In the genomic region with DNA sequence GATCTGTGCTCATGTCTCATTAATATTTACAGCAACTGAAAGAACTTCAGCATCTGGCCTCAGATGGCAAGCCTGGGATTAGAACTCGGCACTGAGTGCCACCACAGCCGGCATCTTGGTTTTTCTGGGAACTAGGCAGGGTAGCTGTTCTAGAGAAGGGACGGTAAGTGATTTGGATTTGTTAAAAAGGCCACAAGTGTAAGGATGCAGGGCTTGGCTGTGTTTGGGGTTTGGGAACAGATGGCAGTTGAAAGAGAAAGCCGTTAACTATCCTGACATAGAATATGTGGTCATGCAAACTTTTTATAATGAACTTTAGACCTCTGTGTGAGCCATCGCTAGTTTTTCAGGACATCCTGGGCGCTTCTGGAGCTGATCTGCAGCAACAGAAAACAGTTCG, we compare ENCODE assay signal across 8 mouse cellular contexts. TPM values are rescaled to one million over a fixed set of nuclear protein-coding genes. Genes with fewer than 3 reads are reported as not detected.
DNase-seq lines count a peak whose midpoint lies in the region; ATAC-seq and TF ChIP-seq lines count a peak whose summit lies in the region.

No protein-coding gene starts in this region.

- H3K4me2 ChIP-seq in heart, embryonic 11.5 days = peak overlapping the region; percentile 17; the same call in 1 of the 2 replicates
- peak overlapping the region; percentile 85; the same call in 1 of the 2 replicates for H3K4me2 ChIP-seq in hindbrain, postnatal 0 days (ENCODE audit: low read depth, low read length)

- TF ChIP-seq CTCF in hindbrain, postnatal 0 days (IDR thresholded peaks at IDR 0.05; ENCODE audit: low read depth) = no peak
- TF ChIP-seq CTCF in olfactory bulb, adult 2 months (IDR thresholded peaks at IDR 0.05; ENCODE audit: insufficient read depth, low read depth, low read length) = no peak

- H3K27me3 ChIP-seq in heart, embryonic 11.5 days (ENCODE audit: control insufficient read depth, insufficient read depth, low read length) = no peaks in the 10 kb centered on the region
- H3K27me3 ChIP-seq in megakaryocyte, embryonic 14.5 days (replicated peaks) = peaks cover 7% of the 10 kb centered on the region
- H3K27me3 ChIP-seq in hindbrain, postnatal 0 days (ENCODE audit: insufficient read depth, low read length) = no peaks in the 10 kb centered on the region

- no peak overlapping the region for H3K9ac ChIP-seq in heart, embryonic 11.5 days (ENCODE audit: low read depth, low read length)
- H3K9ac ChIP-seq in hindbrain, postnatal 0 days (replicated peaks; ENCODE audit: low read length) = no peak overlapping the region

- DNase-seq in heart, postnatal 10 days = no peak
- DNase-seq in hindbrain, postnatal 0 days (ENCODE audit: low spot score) = no peak
- no peak for DNase-seq in ovary, postnatal 14 days (ENCODE audit: low spot score)

- H3K27ac ChIP-seq in heart, embryonic 11.5 days (ENCODE audit: low read depth, low read length) = peak overlapping the region; percentile 89; the same call in 1 of the 2 replicates
- peak overlapping the region; percentile 20; the same call in 1 of the 2 replicates for H3K27ac ChIP-seq in hindbrain, postnatal 0 days
- H3K27ac ChIP-seq in olfactory bulb, adult 2 months (ENCODE audit: insufficient read depth, low read depth, low read length) = 0 out of 2 replicates have a peak overlapping the region, but pooled peaks have one; percentile 9

- no peak overlapping the region for H3K4me3 ChIP-seq in heart, embryonic 11.5 days (ENCODE audit: low read depth, low read length)
- H3K4me3 ChIP-seq in megakaryocyte, embryonic 14.5 days (replicated peaks) = peak overlapping the region; percentile 97
- H3K4me3 ChIP-seq in hindbrain, postnatal 0 days (ENCODE audit: low read length) = peak overlapping the region; percentile 83; the same call in 1 of the 2 replicates
- no peak overlapping the region for H3K4me3 ChIP-seq in olfactory bulb, adult 2 months (ENCODE audit: insufficient read depth, low read depth, low read length)

- WGBS in heart, embryonic 11.5 days (ENCODE audit: insufficient replicate concordance) = 48% methylated on average over 7 of the region's 7 CpGs
- whole genome bisulfite sequencing in hindbrain, postnatal 0 days = 44% methylated on average over 7 of the region's 7 CpGs
- 36% methylated on average over 7 of the region's 7 CpGs for WGBS in olfactory bulb, adult 2 months

- H3K9me3 ChIP-seq in heart, embryonic 11.5 days (replicated peaks; ENCODE audit: control insufficient read depth, low read length) = no peaks in the 10 kb centered on the region
- H3K9me3 ChIP-seq in megakaryocyte, embryonic 14.5 days = no peaks in the 10 kb centered on the region
- no peaks in the 10 kb centered on the region for H3K9me3 ChIP-seq in hindbrain, postnatal 0 days (ENCODE audit: low read length)

- no peak for ATAC-seq in heart, embryonic 11.5 days (replicated peaks; ENCODE audit: insufficient number of reproducible peaks, low FRiP score, low TSS enrichment)
- ATAC-seq in megakaryocyte, adult 5-6 weeks (ENCODE audit: poor library complexity, severe bottlenecking) = no peak
- no peak for ATAC-seq in hindbrain, postnatal 0 days
- no peak for ATAC-seq in monocyte, adult 5-6 weeks (replicated peaks; ENCODE audit: insufficient number of reproducible peaks, low FRiP score, low TSS enrichment, poor library complexity, severe bottlenecking)

- intact Hi-C loops in heart, postnatal 10 days (cut with DNase I) = loop anchor here (1.0 to 5.0 kb wide), 4 partner anchors 34 to 174 kb away; no protein-coding TSS in a partner anchor

- no peak for TF ChIP-seq POLR2A in olfactory bulb, adult 2 months (IDR thresholded peaks at IDR 0.05; ENCODE audit: insufficient read depth, low read depth, low read length)

- H3K4me1 ChIP-seq in heart, embryonic 11.5 days (ENCODE audit: control insufficient read depth, insufficient read depth, low read length) = peaks cover 50% of the 10 kb centered on the region
- peaks cover 76% of the 10 kb centered on the region for H3K4me1 ChIP-seq in megakaryocyte, embryonic 14.5 days
- H3K4me1 ChIP-seq in hindbrain, postnatal 0 days (ENCODE audit: insufficient read depth, low read length) = peaks cover 19% of the 10 kb centered on the region
- H3K4me1 ChIP-seq in olfactory bulb, adult 2 months (ENCODE audit: control insufficient read depth, insufficient read depth, low read length) = peaks cover 21% of the 10 kb centered on the region

- H3K36me3 ChIP-seq in heart, embryonic 11.5 days (ENCODE audit: control insufficient read depth, insufficient read depth, low read length) = no peaks in the 10 kb centered on the region
- H3K36me3 ChIP-seq in megakaryocyte, embryonic 14.5 days (replicated peaks; ENCODE audit: low read length) = peaks cover 22% of the 10 kb centered on the region
- H3K36me3 ChIP-seq in hindbrain, postnatal 0 days (ENCODE audit: insufficient read depth, low read length) = no peaks in the 10 kb centered on the region

RNA-seq across cellular contexts. Expression of gene Trappc3, which starts 0.5 kb away (rescaled TPM):
- 11.0 and 28.0 TPM in 2 replicates for polyA plus RNA-seq in heart, embryonic 11.5 days (2014; fragmentation: Nextera tagmentation; extraction: Ambion mirVana)
- 10 to 100 TPM; 50.8 to 54.0 TPM for total RNA-seq in heart, postnatal 10 days (2021)
- 4.8 and 29.6 TPM in 2 replicates for polyA plus RNA-seq in megakaryocyte, embryonic 14.5 days (2012; ENCODE audit: insufficient read depth, low replicate concordance)
- total RNA-seq in megakaryocyte, adult 5-6 weeks (2015) = 30.1 and 40.9 TPM in 2 replicates
- 56.3 and 58.6 TPM in 2 replicates for total RNA-seq in megakaryocyte, adult 5-6 weeks (2017)
- 88.9 and 97.4 TPM in 2 replicates for total RNA-seq in hindbrain, postnatal 0 days (2014; rRNA removed)
- 187 and 188 TPM in 2 replicates for polyA plus RNA-seq in hindbrain, postnatal 0 days (2015; fragmentation: Nextera tagmentation; extraction: Ambion mirVana)
- 342 TPM in 1 of 2 replicates, not detected in the other for polyA plus RNA-seq in olfactory bulb, adult 2 months (2012; ENCODE audit: insufficient read depth, insufficient read length, low replicate concordance, missing spikeins)
- 46.3 to 53.6 TPM (median 51.4 TPM) in 3 replicates for total RNA-seq in monocyte, adult 5-6 weeks (2017)

RNA-seq across cellular contexts. Expression of gene Map7d1, which starts 5.5 kb away (rescaled TPM):
- 37.0 and 44.6 TPM in 2 replicates for polyA plus RNA-seq in heart, embryonic 11.5 days (2014; fragmentation: Nextera tagmentation; extraction: Ambion mirVana)
- 100 to 1,000 TPM; 214 to 239 TPM for total RNA-seq in heart, postnatal 10 days (2021)
- 90.9 and 105 TPM in 2 replicates for polyA plus RNA-seq in megakaryocyte, embryonic 14.5 days (2012; ENCODE audit: insufficient read depth, low replicate concordance)
- 43.9 and 45.9 TPM in 2 replicates for total RNA-seq in megakaryocyte, adult 5-6 weeks (2015)
- total RNA-seq in megakaryocyte, adult 5-6 weeks (2017) = 60.7 and 71.3 TPM in 2 replicates
- total RNA-seq in hindbrain, postnatal 0 days (2014; rRNA removed) = 106 and 109 TPM in 2 replicates
- polyA plus RNA-seq in hindbrain, postnatal 0 days (2015; fragmentation: Nextera tagmentation; extraction: Ambion mirVana) = 51.0 and 54.6 TPM in 2 replicates
- 379 TPM in 1 of 2 replicates, not detected in the other for polyA plus RNA-seq in olfactory bulb, adult 2 months (2012; ENCODE audit: insufficient read depth, insufficient read length, low replicate concordance, missing spikeins)
- total RNA-seq in monocyte, adult 5-6 weeks (2017) = 103 to 151 TPM (median 107 TPM) in 3 replicates

RNA-seq across cellular contexts. Expression of gene Col8a2, which starts 24.9 kb away (rescaled TPM):
- polyA plus RNA-seq in heart, embryonic 11.5 days (2014; fragmentation: Nextera tagmentation; extraction: Ambion mirVana) = 2.0 and 3.0 TPM in 2 replicates
- total RNA-seq in heart, postnatal 10 days (2021) = 1 to 10 TPM; 1.8 to 2.1 TPM
- polyA plus RNA-seq in megakaryocyte, embryonic 14.5 days (2012; ENCODE audit: insufficient read depth, low replicate concordance) = not detected in 2 replicates
- not detected in 2 replicates for total RNA-seq in megakaryocyte, adult 5-6 weeks (2015)
- total RNA-seq in megakaryocyte, adult 5-6 weeks (2017) = not detected in 2 replicates
- 11.6 and 17.7 TPM in 2 replicates for total RNA-seq in hindbrain, postnatal 0 days (2014; rRNA removed)
- polyA plus RNA-seq in hindbrain, postnatal 0 days (2015; fragmentation: Nextera tagmentation; extraction: Ambion mirVana) = 5.5 and 5.9 TPM in 2 replicates
- not detected in 2 replicates for polyA plus RNA-seq in olfactory bulb, adult 2 months (2012; ENCODE audit: insufficient read depth, insufficient read length, low replicate concordance, missing spikeins)
- 1.5 to 3.7 TPM (median 1.8 TPM) in 3 replicates for total RNA-seq in monocyte, adult 5-6 weeks (2017)

RNA-seq across cellular contexts. Expression of gene Thrap3, which starts 59.1 kb away (rescaled TPM):
- polyA plus RNA-seq in heart, embryonic 11.5 days (2014; fragmentation: Nextera tagmentation; extraction: Ambion mirVana) = 131 and 155 TPM in 2 replicates
- 100 to 1,000 TPM; 160 to 172 TPM for total RNA-seq in heart, postnatal 10 days (2021)
- 40.8 and 101 TPM in 2 replicates for polyA plus RNA-seq in megakaryocyte, embryonic 14.5 days (2012; ENCODE audit: insufficient read depth, low replicate concordance)
- 115 and 119 TPM in 2 replicates for total RNA-seq in megakaryocyte, adult 5-6 weeks (2015)
- 248 and 291 TPM in 2 replicates for total RNA-seq in megakaryocyte, adult 5-6 weeks (2017)
- total RNA-seq in hindbrain, postnatal 0 days (2014; rRNA removed) = 85.7 and 128 TPM in 2 replicates
- 108 and 123 TPM in 2 replicates for polyA plus RNA-seq in hindbrain, postnatal 0 days (2015; fragmentation: Nextera tagmentation; extraction: Ambion mirVana)
- polyA plus RNA-seq in olfactory bulb, adult 2 months (2012; ENCODE audit: insufficient read depth, insufficient read length, low replicate concordance, missing spikeins) = 165 and 783 TPM in 2 replicates
- total RNA-seq in monocyte, adult 5-6 weeks (2017) = 431 to 662 TPM (median 493 TPM) in 3 replicates

RNA-seq across cellular contexts. Expression of gene Adprhl2, which starts 59.8 kb away (rescaled TPM):
- 28.8 and 30.1 TPM in 2 replicates for polyA plus RNA-seq in heart, embryonic 11.5 days (2014; fragmentation: Nextera tagmentation; extraction: Ambion mirVana)
- total RNA-seq in heart, postnatal 10 days (2021) = 10 to 100 TPM; 17.0 to 18.9 TPM
- polyA plus RNA-seq in megakaryocyte, embryonic 14.5 days (2012; ENCODE audit: insufficient read depth, low replicate concordance) = 28.0 and 35.0 TPM in 2 replicates
- 5.6 and 8.2 TPM in 2 replicates for total RNA-seq in megakaryocyte, adult 5-6 weeks (2015)
- 10.7 and 21.7 TPM in 2 replicates for total RNA-seq in megakaryocyte, adult 5-6 weeks (2017)
- 64.0 and 73.9 TPM in 2 replicates for total RNA-seq in hindbrain, postnatal 0 days (2014; rRNA removed)
- polyA plus RNA-seq in hindbrain, postnatal 0 days (2015; fragmentation: Nextera tagmentation; extraction: Ambion mirVana) = 73.2 and 73.9 TPM in 2 replicates
- not detected in 2 replicates for polyA plus RNA-seq in olfactory bulb, adult 2 months (2012; ENCODE audit: insufficient read depth, insufficient read length, low replicate concordance, missing spikeins)
- total RNA-seq in monocyte, adult 5-6 weeks (2017) = 15.0 to 25.8 TPM (median 21.0 TPM) in 3 replicates

Comparison
In these comparisons a context has a peak if more than half of its experiments do, and no peak if none do; other contexts are left out.
1. H3K27ac ChIP-seq: peak in every context shown above with its lines; median percentile 89 in heart, embryonic 11.5 days; 20 in hindbrain, postnatal 0 days; 9 in olfactory bulb, adult 2 months.
2. H3K4me3 ChIP-seq: peak in megakaryocyte, embryonic 14.5 days (single experiment) and hindbrain, postnatal 0 days (single experiment); none in heart, embryonic 11.5 days (single experiment) and olfactory bulb, adult 2 months (single experiment).